Mouse (Mus musculus) limb, embryonic 13.5 days (tissue): Measurements from ENCODE around the gene Hfm1. TPM values are rescaled to one million over a fixed set of nuclear protein-coding genes. Genes with fewer than 3 reads are reported as not detected.

Source experiments
- ATAC-seq: fragments of 200-750 bp; cut with Nextera tagmentation; 2 replicates; pipeline ENCODE4 v1.8.0; 2017; ENCODE audit warnings: low read depth, moderate number of reproducible peaks, moderate TSS enrichment; ENCODE audit not compliant: low FRiP score
- H3K27ac ChIP-seq: fragments of 300-500 bp; sonication (generic); 2 replicates; pipeline ENCODE4 v1.5.1; 2015; ENCODE audit warnings: inconsistent platforms, mild to moderate bottlenecking, moderate library complexity
- H3K27me3 ChIP-seq: fragments of 300-500 bp; sonication (generic); 2 replicates; pipeline ENCODE4 v1.6.1; 2015; ENCODE audit warnings: mild to moderate bottlenecking, inconsistent platforms
- H3K36me3 ChIP-seq: fragments of 300-500 bp; sonication (generic); 2 replicates; pipeline ENCODE4 v1.6.1; 2015; ENCODE audit warnings: inconsistent platforms, mild to moderate bottlenecking, moderate library complexity
- H3K4me1 ChIP-seq: fragments of 300-500 bp; sonication (generic); 2 replicates; pipeline ENCODE4 v1.6.1; 2015; ENCODE audit warnings: inconsistent platforms
- H3K4me2 ChIP-seq: fragments of 300-500 bp; sonication (generic); replicated peaks from 2 replicates; pipeline ENCODE4 v1.6.1; 2015; ENCODE audit warnings: inconsistent platforms, mild to moderate bottlenecking, moderate library complexity
- H3K4me3 ChIP-seq: fragments of 300-500 bp; sonication (generic); 2 replicates; pipeline ENCODE4 v1.5.1; 2015; ENCODE audit warnings: moderate library complexity, mild to moderate bottlenecking, inconsistent platforms
- H3K9ac ChIP-seq: fragments of 300-500 bp; sonication (generic); 2 replicates; pipeline ENCODE4 v1.6.1; 2015; ENCODE audit warnings: mild to moderate bottlenecking, inconsistent platforms
- H3K9me3 ChIP-seq: fragments of 300-500 bp; sonication (generic); 2 replicates; pipeline ENCODE4 v1.6.1; 2016; ENCODE audit warnings: inconsistent platforms
- WGBS: fragments of 180-500 bp; shearing (Covaris S2); methylation state at CpG from one replicate; pipeline ENCODE4 v1.1.7; 2015; 5-methylcytosine and 5-hydroxymethylcytosine counted together
- polyA plus RNA-seq: library from polyadenylated mRNA; unstranded; fragments of >200 nt; fragmentation: Nextera tagmentation; extraction: Ambion mirVana; gene quantifications from 2 replicates; pipeline ENCODE4 v1.2.1, GENCODE M21; 2015

Gene Hfm1
- polyA plus RNA-seq, 1 experiment from 2014 or later = 3.3 TPM

DNA sequence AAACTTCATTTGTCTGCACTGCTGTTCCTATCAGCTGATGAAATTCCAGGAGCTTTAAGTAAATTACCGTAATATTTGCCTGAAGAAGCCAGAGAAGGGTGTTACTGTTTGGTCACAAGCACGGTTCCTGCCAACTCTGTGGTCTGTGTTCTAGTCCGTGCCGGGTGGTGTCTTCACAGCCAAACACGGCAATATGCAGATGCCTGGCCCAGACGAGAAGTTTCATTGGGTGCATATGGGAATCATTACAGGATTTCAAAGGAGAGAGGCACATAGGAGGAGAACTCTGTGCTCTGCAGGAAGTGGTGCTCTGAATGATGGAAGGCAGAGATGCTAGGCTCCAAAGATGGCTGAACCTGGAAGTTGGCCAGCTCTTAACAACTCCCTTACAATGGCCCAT is 94.7 kb downstream of the Hfm1 start:
- Histone ChIP-seq H3K4me1 (peaks cover 9% of the 10 kb centered on the region), H3K27me3 (0 out of 2 replicates have a peak, but pooled peaks cover 2% of the 10 kb centered on the region), H3K9me3 (no peaks in the 10 kb centered on the region; the same call in 1 of the 2 replicates), H3K9ac (no peak overlapping the region), H3K36me3 (no peaks in the 10 kb centered on the region), H3K4me2 (no peak overlapping the region), H3K4me3 (no peak overlapping the region), H3K27ac (no peak overlapping the region)
- ATAC-seq = no peak
- WGBS = 33% methylated on average over 6 of the region's 6 CpGs

DNA sequence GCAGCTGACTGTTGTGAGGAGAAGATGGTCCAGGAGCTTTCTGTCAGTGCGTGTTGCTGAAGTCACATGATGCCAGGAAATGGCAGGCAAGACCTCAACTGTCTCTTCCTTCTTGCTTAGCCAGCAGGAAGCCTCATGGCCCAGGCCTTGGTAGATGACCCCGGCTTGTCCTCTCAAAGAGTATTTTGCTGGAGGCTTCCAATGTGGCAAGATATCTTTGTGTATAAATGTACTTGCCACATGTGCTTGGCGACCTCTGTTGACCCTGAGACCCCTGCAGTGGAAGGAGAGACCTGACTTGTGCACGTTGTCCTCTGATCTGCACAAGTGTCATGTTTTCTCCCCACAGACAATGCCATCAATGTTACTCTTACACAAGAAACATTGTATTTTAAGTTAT is 95.3 kb downstream of the Hfm1 start:
- H3K27ac ChIP-seq = no peak overlapping the region
- no peak overlapping the region for H3K4me2 ChIP-seq
- no peak overlapping the region for H3K9ac ChIP-seq
- no peaks in the 10 kb centered on the region; the same call in 1 of the 2 replicates for H3K9me3 ChIP-seq
- peaks cover 9% of the 10 kb centered on the region for H3K4me1 ChIP-seq
- no peak overlapping the region for H3K4me3 ChIP-seq
- H3K36me3 ChIP-seq = no peaks in the 10 kb centered on the region
- ATAC-seq = no peak
- H3K27me3 ChIP-seq = peaks cover 5% of the 10 kb centered on the region; the same call in 1 of the 2 replicates
- WGBS = 71% methylated on average over 4 of the region's 4 CpGs

DNA sequence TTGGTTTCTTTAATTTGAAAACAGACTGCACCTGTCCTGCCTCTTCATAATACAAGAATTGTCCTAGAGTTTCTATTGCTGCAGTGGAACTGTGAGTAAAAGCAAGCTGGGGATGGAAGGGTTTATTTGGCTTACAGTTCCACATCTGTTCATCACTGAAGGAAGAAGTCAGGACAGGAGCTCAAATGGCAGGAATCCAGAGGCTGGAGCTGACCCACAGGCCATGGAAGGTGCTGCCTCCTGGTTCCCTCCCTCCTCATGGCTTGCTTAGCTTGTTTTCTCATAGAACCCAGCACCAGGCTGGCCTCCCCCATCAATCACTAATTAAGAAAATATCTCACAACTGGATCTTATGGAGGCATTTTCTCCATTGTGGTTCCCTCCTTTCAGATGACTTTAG is 99.4 kb downstream of the Hfm1 start:
- Histone ChIP-seq H3K36me3 (no peaks in the 10 kb centered on the region), H3K4me3 (no peak overlapping the region), H3K27me3 (peaks cover 12% of the 10 kb centered on the region), H3K4me1 (peaks cover 4% of the 10 kb centered on the region; the same call in 1 of the 2 replicates), H3K27ac (no peak overlapping the region), H3K4me2 (no peak overlapping the region), H3K9ac (no peak overlapping the region), H3K9me3 (no peaks in the 10 kb centered on the region; the same call in 1 of the 2 replicates)
- ATAC-seq = no peak

DNA sequence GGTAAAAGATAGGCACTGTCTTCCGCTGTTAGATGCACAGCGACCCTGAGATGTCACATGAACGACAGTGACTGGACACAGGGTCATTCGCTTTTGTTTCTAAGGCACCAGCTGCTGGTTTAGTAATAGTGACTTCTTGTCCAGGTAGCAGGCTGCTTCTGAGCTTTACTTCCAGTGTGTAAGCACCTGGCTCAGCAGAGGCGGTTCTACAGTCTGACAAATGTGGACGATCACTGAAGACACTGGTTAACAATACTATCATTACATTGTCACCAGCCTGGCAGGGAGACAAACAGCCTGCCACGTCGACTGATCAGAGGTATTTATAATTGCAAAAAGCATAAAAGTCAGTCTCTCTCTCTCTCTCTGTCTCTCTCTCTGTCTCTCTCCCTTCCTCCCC is 100.1 kb downstream of the Hfm1 start:
- Histone ChIP-seq H3K4me3 (no peak overlapping the region), H3K27ac (no peak overlapping the region), H3K4me1 (0 out of 2 replicates have a peak, but pooled peaks cover under 1% of the 10 kb centered on the region), H3K9me3 (no peaks in the 10 kb centered on the region; the same call in 1 of the 2 replicates), H3K4me2 (peak overlapping the region; percentile 70), H3K36me3 (no peaks in the 10 kb centered on the region), H3K27me3 (peaks cover 12% of the 10 kb centered on the region), H3K9ac (no peak overlapping the region)
- no peak for ATAC-seq
- 69% methylated on average over 8 of the region's 8 CpGs for WGBS

DNA sequence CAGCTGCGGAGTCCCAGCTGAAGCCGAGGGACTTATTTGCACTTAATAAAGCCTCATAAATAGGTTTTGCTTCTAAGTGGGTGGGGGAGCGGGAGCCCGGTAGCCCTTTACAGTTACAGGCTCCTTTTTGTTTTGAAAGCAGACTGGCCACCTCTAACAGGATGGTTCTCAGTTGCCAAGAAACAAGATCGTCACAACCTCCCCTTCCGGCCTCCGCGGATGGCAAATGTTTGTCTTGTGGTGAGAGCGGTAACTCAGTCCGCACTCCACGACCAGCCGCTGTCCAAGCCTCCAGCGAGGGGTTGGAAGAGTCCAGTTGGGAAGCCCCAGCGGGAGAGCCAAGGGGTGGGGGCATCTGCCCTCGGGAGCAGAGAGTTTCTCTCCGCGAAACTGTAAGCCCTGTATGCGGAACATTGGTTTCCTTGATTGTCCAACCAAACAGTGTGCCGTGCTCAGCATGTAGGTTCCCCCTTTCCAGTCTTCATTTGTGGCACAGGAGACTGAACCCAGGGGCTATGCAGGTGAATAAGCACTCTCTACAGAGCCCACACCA is 100.7 kb downstream of the Hfm1 start:
- ATAC-seq = no peak
- peaks cover 12% of the 10 kb centered on the region for H3K27me3 ChIP-seq
- no peak overlapping the region for H3K27ac ChIP-seq
- no peaks in the 10 kb centered on the region; the same call in 1 of the 2 replicates for H3K9me3 ChIP-seq
- 13% methylated on average over 19 of the region's 19 CpGs for WGBS
- H3K4me2 ChIP-seq = peak overlapping the region; percentile 70
- H3K9ac ChIP-seq = peak overlapping the region; percentile 61
- H3K36me3 ChIP-seq = no peaks in the 10 kb centered on the region
- H3K4me3 ChIP-seq = peak overlapping the region; percentile 41
- H3K4me1 ChIP-seq = no peaks in the 10 kb centered on the region

DNA sequence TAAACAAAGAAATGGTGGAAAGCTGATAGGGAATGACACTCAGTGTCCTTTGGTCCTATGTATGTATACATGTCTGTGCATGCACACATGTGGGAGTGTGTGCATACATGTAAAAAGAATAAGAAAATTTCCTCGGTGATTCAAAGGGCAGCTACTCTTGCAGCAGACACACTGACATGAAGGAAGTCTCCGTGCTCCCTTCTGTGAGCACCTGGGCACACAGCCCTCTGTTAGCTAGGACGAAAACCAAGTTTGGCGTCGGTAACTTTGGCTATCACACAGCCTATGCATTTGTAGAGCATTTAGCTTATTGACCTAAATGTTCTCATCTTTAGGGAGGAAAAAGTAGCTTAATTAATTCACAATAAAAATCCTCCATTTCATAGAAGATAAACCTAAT is 101.4 kb downstream of the Hfm1 start:
- Histone ChIP-seq H3K4me1 (no peaks in the 10 kb centered on the region), H3K36me3 (no peaks in the 10 kb centered on the region), H3K4me2 (no peak overlapping the region; the same call in 1 of the 2 replicates), H3K9me3 (no peaks in the 10 kb centered on the region; the same call in 1 of the 2 replicates), H3K4me3 (no peak overlapping the region), H3K9ac (no peak overlapping the region), H3K27ac (no peak overlapping the region), H3K27me3 (peaks cover 12% of the 10 kb centered on the region)
- WGBS = 87% methylated on average over 5 of the region's 5 CpGs
- ATAC-seq = no peak

DNA sequence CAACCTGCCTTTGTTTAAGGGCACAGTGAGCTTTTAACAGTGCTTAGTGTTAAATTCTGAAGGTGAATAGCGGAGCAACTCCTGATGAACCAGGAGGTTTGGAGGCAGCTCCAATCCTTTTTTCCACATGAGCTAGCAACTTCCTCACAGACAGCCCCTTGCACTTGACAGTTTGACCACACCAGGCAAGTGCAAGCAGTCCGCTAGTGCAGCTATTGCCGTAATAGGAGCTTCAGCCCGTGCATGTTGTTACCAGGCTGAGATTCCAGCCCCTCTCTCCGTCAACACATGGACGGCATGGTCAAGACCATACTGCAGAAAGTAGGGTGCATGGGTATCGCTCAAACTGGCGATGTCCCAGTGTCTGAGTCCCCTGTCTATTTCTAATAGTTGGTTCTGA is 106.5 kb downstream of the Hfm1 start:
- Histone ChIP-seq H3K27me3 (peaks cover 21% of the 10 kb centered on the region), H3K4me2 (no peak overlapping the region), H3K9me3 (no peaks in the 10 kb centered on the region), H3K9ac (no peak overlapping the region), H3K4me1 (no peaks in the 10 kb centered on the region), H3K36me3 (no peaks in the 10 kb centered on the region), H3K27ac (no peak overlapping the region), H3K4me3 (no peak overlapping the region)
- WGBS = 80% methylated on average over 8 of the region's 8 CpGs
- ATAC-seq = no peak

DNA sequence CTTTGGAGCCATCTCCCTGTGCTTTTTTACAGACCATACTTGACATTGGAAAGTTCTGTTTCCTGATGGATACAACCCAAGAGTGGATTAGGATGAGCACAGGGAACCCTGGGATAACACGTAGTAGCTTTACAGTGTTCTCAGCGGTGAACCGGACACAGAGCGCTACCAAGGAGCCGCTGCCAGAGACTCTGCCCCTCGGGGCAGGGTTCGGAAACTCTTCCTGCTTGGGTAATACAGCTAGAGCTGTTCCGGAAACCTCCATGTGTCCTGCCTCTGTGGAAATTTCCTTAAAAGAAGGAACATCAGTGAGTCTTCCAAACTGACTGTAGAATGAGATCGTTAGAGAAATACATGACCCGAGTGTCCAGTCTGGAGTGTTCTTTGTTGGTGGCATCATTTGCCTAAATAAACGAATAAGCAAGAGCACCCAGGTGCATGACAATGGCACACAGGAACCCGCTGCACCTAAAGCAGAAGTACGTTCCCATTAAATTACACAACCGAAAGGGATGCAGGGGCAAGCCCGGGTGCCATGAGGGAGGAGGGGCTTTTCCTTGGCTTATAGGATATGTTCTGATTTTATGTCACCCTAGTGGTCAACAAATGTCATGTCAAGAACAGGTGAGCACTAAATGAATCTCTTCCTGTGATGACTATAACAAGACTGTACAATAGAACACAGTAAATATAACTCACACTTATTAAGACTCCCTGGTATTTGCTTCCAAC is 110.0 kb downstream of the Hfm1 start:
- Histone ChIP-seq H3K4me2 (peak overlapping the region; percentile 41), H3K27me3 (peaks cover 32% of the 10 kb centered on the region), H3K4me1 (no peaks in the 10 kb centered on the region), H3K9me3 (no peaks in the 10 kb centered on the region), H3K4me3 (peak overlapping the region; percentile 12; the same call in 1 of the 2 replicates), H3K9ac (no peak overlapping the region), H3K27ac (no peak overlapping the region), H3K36me3 (no peaks in the 10 kb centered on the region)
- WGBS = 65% methylated on average over 15 of the region's 15 CpGs
- ATAC-seq = no peak

DNA sequence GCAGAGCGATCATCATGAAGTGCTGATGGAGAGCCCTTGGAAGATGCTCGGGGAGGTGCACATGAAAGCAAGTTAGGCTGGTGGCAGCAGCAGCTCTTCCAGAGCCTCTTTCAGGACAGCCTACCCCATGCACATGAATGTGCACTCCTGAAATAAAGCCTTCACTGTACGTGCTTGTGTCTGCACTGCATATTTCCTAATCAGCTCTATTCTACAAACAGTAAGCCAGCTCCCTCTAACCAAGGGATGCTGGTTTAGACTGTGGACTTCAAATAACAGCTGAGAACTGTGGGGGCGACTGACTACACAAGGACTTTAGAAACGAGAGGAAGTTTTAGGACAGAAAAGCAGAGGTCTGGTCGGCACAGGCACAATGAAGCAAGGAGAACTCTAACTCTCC is 111.5 kb downstream of the Hfm1 start:
- Histone ChIP-seq H3K36me3 (no peaks in the 10 kb centered on the region), H3K4me2 (no peak overlapping the region), H3K27me3 (peaks cover 33% of the 10 kb centered on the region), H3K4me3 (no peak overlapping the region), H3K27ac (no peak overlapping the region), H3K4me1 (peaks cover 4% of the 10 kb centered on the region; the same call in 1 of the 2 replicates), H3K9ac (no peak overlapping the region), H3K9me3 (no peaks in the 10 kb centered on the region)
- 62% methylated on average over 6 of the region's 6 CpGs for WGBS
- no peak for ATAC-seq

DNA sequence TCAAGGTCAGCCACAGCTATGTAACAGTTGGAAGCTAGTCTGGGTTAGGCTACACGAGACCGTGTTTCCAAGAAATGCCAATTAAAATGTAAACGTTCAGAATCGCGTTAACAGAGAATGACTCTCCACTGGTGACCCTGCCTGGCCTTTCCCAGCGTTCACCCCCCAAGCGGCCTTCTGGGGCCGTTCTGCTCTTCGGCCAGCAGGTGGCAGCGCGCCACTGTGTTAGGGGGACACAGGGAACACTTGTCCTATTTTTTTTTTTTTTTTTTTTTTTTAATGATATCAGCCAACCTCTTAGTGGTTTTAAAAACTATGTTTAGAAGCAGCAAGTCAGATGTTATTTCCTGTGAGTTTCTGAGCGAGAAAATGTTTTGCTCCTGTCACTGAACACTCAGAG is 123.0 kb downstream of the Hfm1 start:
- 3% methylated on average over 12 of the region's 12 CpGs for WGBS

DNA sequence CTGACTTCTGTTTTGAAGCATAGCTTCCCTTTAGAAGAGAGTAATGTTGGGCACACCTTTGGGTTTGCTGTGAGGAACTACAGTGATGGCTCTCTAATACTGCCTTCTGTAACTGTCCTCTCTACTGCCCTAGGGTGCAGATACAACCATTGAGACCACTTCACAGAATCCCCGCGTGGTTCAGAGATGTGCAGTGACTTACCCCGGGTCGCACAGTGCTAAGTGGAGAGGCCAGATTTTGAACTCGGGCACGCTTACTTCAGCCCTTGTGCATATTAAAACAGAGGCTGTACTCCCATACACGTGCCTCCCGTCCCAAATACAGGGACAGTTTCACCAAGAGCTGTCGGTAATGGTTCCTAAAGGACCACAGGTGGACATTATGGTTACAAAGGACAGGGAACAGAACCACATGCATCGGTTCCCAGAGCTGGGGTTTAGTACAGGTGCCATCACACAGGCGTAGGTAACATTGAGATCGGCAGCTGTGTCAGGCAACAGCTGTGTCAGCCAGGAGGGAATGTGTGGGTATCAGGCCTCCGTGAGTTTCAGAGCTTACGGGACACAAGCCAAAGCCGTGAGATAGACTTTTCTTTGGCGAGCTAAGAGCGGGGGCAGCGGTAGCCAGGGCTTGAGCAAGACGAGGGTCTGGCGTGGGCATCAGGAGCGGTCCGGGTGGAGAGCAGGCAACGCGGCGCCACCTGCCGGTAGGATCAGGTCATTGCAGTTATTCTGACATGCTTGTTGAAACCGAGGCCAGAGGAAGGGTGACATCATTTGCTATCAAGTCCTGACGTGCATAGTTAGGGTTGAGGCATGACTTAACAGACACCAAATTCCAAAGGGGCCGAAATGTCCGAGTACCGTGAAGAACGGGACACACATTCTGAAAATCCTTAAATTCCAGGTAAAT is 124.0 kb downstream of the Hfm1 start:
- Histone ChIP-seq H3K9ac (no peak overlapping the region), H3K4me3 (peak overlapping the region; percentile 33), H3K4me1 (peaks cover 8% of the 10 kb centered on the region; the same call in 1 of the 2 replicates), H3K9me3 (no peaks in the 10 kb centered on the region), H3K4me2 (peak overlapping the region; percentile 65), H3K36me3 (no peaks in the 10 kb centered on the region), H3K27me3 (peaks cover 7% of the 10 kb centered on the region), H3K27ac (no peak overlapping the region)
- 6% methylated on average over 32 of the region's 32 CpGs for WGBS
- peak; percentile 60 for ATAC-seq

More for the DNA sequence above, 123.0 kb downstream of the Hfm1 start:
- peaks cover 7% of the 10 kb centered on the region for H3K27me3 ChIP-seq
- H3K27ac ChIP-seq = no peak overlapping the region
- no peaks in the 10 kb centered on the region for H3K9me3 ChIP-seq
- no peak overlapping the region for H3K4me3 ChIP-seq
- no peak for ATAC-seq
- no peak overlapping the region for H3K9ac ChIP-seq
- H3K36me3 ChIP-seq = no peaks in the 10 kb centered on the region
- H3K4me1 ChIP-seq = peaks cover 8% of the 10 kb centered on the region; the same call in 1 of the 2 replicates
- H3K4me2 ChIP-seq = peak overlapping the region; percentile 65; the same call in 1 of the 2 replicates
